Mouse (Mus musculus) forebrain, embryonic 13.5 days (tissue): ENCODE results near the gene Ttc39b. TPM values are rescaled to one million over a fixed set of nuclear protein-coding genes. Genes with fewer than 3 reads are reported as not detected.
A peak's percentile ranks its signal among the peaks of the same experiment; 100 is the strongest.

ENCODE experiments used
- ATAC-seq: fragments of 200-750 bp; cut with Nextera tagmentation; 2 replicates; pipeline ENCODE4 v1.8.0; 2017
- H3K27ac ChIP-seq: fragments of 300-500 bp; sonication (generic); 2 replicates; pipeline ENCODE4 v1.5.1; 2015; ENCODE audit warnings: inconsistent platforms, mild to moderate bottlenecking, moderate library complexity
- H3K27me3 ChIP-seq: fragments of 300-500 bp; sonication (generic); 2 replicates; pipeline ENCODE4 v1.6.1; 2015; ENCODE audit warnings: mild to moderate bottlenecking, inconsistent platforms
- H3K36me3 ChIP-seq: fragments of 300-500 bp; sonication (generic); 2 replicates; pipeline ENCODE4 v1.6.1; 2015; ENCODE audit warnings: mild to moderate bottlenecking, inconsistent platforms; ENCODE audit not compliant: poor library complexity, severe bottlenecking
- H3K4me1 ChIP-seq: fragments of 300-500 bp; sonication (generic); 2 replicates; pipeline ENCODE4 v1.6.1; 2015; ENCODE audit warnings: inconsistent platforms
- H3K4me2 ChIP-seq: fragments of 300-500 bp; sonication (generic); 2 replicates; pipeline ENCODE4 v1.6.1; 2015; ENCODE audit warnings: inconsistent platforms, mild to moderate bottlenecking, moderate library complexity
- H3K4me3 ChIP-seq: fragments of 300-500 bp; sonication (generic); 2 replicates; pipeline ENCODE4 v1.5.1; 2015; ENCODE audit warnings: mild to moderate bottlenecking, inconsistent platforms
- H3K9ac ChIP-seq: fragments of 300-500 bp; sonication (generic); 2 replicates; pipeline ENCODE4 v1.6.1; 2015; ENCODE audit warnings: mild to moderate bottlenecking, inconsistent platforms
- H3K9me3 ChIP-seq: fragments of 300-500 bp; sonication (generic); replicated peaks from 2 replicates; pipeline ENCODE4 v1.6.1; 2016; ENCODE audit warnings: inconsistent platforms
- WGBS: fragments of 180-500 bp; shearing (Covaris S2); methylation state at CpG from one replicate; pipeline ENCODE4 v1.1.7; 2015; 5-methylcytosine and 5-hydroxymethylcytosine counted together
- polyA plus RNA-seq: library from polyadenylated mRNA; unstranded; fragments of >200 nt; fragmentation: Nextera tagmentation; extraction: Ambion mirVana; gene quantifications from 2 replicates; pipeline ENCODE4 v1.2.1, GENCODE M21; 2015

Ttc39b gene
- polyA plus RNA-seq, 1 experiment from 2014 or later = 12.8 TPM

DNA sequence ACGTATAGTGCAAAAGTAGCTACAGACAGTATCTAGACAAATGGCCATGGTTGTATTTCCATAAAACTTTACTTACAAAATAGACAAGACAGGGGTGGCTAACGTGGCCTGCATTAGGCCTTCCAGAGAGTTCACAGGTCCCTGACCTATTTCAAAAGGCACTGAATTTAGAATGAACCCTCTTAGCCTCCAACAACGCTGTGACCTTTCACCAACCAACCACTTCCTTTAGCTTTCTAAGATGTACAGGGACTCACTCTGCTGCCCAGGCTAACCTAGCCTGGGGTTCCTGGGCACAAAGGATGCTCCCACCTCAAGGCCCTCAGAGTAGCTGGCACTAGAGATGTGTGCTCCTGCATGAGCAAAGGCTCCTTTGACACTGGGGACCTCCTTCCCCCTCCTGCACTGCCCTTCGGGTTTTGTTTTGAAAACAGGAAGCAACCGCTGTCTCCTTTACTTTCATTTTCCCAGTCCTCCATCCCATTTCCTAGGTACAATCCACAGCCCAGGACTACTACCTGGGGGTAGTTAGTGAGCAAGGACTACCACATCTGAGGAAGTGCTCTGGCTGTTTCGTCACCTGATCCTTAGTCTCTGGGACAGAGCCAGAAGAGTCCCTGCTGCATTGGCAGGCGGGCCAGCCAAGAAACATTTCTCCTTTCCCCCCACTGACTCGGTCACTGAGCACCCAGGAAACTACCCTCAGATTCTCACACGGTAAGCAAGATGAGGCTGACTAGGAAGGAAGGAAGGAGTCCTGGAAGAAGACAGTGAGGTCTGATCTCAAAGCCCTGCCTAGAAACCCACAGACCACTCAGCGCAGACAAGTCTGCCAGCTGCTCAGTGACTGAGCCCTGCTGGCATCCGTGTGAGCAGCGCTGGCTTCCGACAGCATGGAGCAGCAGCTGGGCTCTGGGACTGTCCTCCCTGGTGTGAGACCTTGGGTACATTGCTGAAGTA, 8.9 kb downstream of the Ttc39b start:
- Histone ChIP-seq H3K9ac (no peak overlapping the region), H3K4me3 (no peak overlapping the region), H3K27me3 (no peaks in the 10 kb centered on the region), H3K4me2 (no peak overlapping the region), H3K9me3 (no peaks in the 10 kb centered on the region), H3K36me3 (no peaks in the 10 kb centered on the region), H3K27ac (no peak overlapping the region), H3K4me1 (peaks cover 9% of the 10 kb centered on the region; the same call in 1 of the 2 replicates)
- 0 out of 2 replicates have a peak, but pooled peaks have one; percentile 45 for ATAC-seq
- WGBS = 65% methylated on average over 13 of the region's 13 CpGs

DNA sequence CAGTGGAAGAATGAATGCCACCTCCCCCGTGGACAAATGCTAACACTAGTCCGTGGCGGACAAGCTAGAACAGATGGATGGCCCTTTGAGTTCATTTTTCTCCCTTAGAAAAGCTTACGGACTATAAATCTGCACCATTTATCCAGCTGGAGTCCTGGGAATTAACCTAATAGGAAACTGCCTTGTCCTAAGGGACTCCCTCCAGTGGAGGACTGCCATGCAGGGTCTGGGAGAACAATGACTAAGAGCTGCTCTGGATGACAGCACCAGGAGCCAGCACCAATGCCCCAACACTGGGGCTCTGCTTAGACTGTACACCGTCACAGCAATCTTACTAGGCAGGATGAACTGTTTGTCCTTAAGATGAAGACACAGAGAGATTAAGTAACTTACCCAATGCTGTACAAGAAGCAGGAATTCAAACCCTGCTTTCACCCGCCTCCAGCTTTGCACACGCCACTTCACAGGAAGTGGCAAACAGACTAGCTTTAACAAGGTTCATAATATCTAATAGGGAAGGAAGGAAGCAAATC, 9.7 kb downstream of the Ttc39b start:
- no peak overlapping the region for H3K9ac ChIP-seq
- peaks cover 9% of the 10 kb centered on the region; the same call in 1 of the 2 replicates for H3K4me1 ChIP-seq
- no peaks in the 10 kb centered on the region for H3K36me3 ChIP-seq
- no peak overlapping the region for H3K4me3 ChIP-seq
- ATAC-seq = no peak
- 90% methylated on average over 7 of the region's 7 CpGs for WGBS
- H3K4me2 ChIP-seq = no peak overlapping the region
- H3K27me3 ChIP-seq = no peaks in the 10 kb centered on the region
- H3K9me3 ChIP-seq = no peaks in the 10 kb centered on the region
- H3K27ac ChIP-seq = no peak overlapping the region

DNA sequence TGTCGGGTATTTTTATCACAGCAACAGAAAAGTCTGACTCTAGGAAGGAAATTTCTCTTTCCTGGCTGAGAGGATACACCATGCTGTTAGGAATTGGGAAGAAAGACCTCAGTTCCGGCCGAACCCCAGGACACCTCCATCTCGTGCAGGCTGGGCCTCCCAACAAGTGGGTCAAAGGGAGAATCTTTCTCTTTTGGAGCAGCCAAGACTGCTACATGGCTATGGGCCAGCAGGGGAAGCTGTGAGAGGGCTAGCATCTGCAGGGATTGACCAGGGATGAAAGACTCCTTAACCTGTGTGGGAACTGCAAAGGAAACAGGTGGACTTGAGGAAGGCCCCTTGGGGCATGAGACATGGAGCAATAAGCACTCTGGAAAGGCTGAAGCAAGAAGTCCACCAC, 11.7 kb downstream of the Ttc39b start:
- Histone ChIP-seq H3K9ac (no peak overlapping the region), H3K9me3 (no peaks in the 10 kb centered on the region), H3K4me2 (no peak overlapping the region), H3K4me1 (peaks cover 9% of the 10 kb centered on the region; the same call in 1 of the 2 replicates), H3K27ac (no peak overlapping the region), H3K27me3 (no peaks in the 10 kb centered on the region), H3K36me3 (no peaks in the 10 kb centered on the region), H3K4me3 (no peak overlapping the region)
- WGBS = 79% methylated on average over 4 of the region's 4 CpGs
- ATAC-seq = no peak

DNA sequence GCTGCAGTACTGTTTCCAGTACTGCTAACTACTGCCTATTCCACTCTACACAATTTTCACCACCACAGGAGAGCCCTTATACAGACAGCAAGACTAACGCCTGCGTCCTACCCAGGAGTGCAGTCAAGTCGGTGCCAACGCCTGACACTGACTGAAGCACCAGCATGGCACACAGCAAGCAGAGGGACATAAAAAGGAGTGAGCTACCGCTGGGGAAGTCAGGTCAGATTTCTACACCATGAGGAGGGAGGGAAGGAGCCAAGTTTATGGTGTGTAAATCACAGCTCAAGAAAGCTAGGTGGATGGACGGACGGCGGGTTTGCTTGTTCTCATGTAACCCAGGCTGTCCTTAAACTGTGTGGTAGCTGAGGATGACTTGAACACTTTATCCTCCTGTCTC, 12.6 kb downstream of the Ttc39b start:
- no peak for ATAC-seq
- Histone ChIP-seq H3K9ac (no peak overlapping the region), H3K36me3 (no peaks in the 10 kb centered on the region), H3K4me1 (peaks cover 9% of the 10 kb centered on the region; the same call in 1 of the 2 replicates), H3K4me2 (no peak overlapping the region), H3K27ac (no peak overlapping the region), H3K4me3 (no peak overlapping the region), H3K27me3 (no peaks in the 10 kb centered on the region), H3K9me3 (no peaks in the 10 kb centered on the region)
- 91% methylated on average over 8 of the region's 8 CpGs for WGBS

DNA sequence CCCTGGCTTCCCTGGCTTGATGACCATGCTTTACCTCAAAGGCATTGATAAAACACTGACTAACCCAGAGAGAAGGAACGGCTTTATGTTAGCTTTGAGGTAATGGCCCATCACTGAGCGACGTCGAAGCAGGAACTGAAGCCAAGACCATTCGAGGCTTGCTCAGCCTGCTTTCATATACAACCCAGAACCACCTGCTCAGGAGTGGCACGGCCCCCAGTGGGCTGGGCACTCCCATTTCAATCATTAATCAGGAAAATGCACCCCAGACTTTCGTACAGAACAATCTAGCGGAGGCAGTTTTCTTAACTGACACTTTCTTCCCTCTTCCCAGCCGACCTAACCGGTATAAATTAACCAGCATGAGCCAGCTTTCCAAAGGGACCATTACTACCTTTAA, 13.1 kb downstream of the Ttc39b start:
- H3K27me3 ChIP-seq = no peaks in the 10 kb centered on the region
- H3K4me2 ChIP-seq = no peak overlapping the region
- no peaks in the 10 kb centered on the region for H3K9me3 ChIP-seq
- peaks cover 13% of the 10 kb centered on the region; the same call in 1 of the 2 replicates for H3K4me1 ChIP-seq
- H3K36me3 ChIP-seq = no peaks in the 10 kb centered on the region
- H3K9ac ChIP-seq = no peak overlapping the region
- no peak for ATAC-seq
- no peak overlapping the region for H3K4me3 ChIP-seq
- WGBS = 85% methylated on average over 10 of the region's 10 CpGs
- H3K27ac ChIP-seq = no peak overlapping the region

DNA sequence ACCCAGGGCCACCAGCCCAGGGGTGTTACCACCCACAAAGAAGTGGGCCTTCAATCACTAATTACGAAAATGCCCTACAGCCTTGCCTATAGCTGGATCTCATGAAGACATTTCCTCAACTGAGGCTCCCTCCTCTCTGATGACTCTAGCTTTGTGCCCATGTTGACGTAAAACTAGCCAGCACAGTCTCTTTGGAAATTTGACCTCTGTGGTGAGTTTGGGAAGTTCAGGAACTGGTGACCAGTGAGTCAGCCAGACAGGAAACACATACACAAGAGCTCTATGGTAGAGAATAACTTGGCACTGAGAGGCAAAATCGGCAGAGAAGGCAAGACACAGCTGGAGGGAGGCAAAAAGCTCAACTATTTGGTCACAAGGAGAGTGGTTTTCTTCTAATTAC, 15.1 kb downstream of the Ttc39b start:
- Histone ChIP-seq H3K27ac (no peak overlapping the region), H3K4me1 (0 out of 2 replicates have a peak, but pooled peaks cover 10% of the 10 kb centered on the region), H3K9ac (no peak overlapping the region), H3K36me3 (no peaks in the 10 kb centered on the region), H3K4me2 (no peak overlapping the region), H3K9me3 (no peaks in the 10 kb centered on the region), H3K27me3 (no peaks in the 10 kb centered on the region), H3K4me3 (no peak overlapping the region)
- 85% methylated on average over 3 of the region's 3 CpGs for WGBS
- no peak for ATAC-seq

DNA sequence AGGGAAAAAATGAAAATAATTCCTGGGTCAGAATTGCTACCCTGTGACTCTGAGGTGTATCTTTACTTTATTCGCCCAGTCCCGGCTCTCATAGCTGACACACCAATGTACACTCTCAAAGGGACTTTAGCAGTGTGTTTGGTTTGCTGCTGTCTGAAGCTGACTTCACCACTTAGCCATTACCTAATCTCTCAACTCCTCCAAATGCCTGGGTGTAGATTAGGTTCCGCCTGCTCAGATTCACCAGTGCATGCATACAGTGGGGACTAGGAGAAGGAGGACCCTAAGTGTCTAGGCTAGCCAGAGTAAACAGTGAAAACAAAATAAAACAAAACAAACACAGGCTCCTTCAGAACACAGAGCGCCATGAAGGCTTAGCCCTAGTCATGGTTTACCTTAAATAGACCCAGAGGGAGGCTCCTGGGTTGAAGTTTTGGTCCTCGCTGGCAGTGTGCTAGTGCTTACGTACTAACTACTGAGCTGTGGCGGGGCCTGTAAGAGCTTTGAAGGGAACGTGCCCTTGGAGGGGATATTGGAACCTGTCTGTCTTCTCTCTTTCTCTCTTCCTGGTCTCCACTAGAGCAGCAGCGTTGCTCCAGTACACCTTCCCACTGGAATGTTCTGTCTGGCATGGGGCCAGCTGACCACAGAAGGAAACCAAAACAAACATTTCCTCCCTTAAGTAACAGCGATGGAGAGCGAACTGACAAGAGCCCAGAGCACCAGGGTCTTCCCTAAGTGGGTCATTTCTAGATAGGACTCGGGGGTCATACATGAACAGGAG, 16.2 kb downstream of the Ttc39b start:
- no peak for ATAC-seq
- H3K9me3 ChIP-seq = no peaks in the 10 kb centered on the region
- H3K27ac ChIP-seq = no peak overlapping the region
- 85% methylated on average over 12 of the region's 12 CpGs for WGBS
- H3K9ac ChIP-seq = no peak overlapping the region
- 0 out of 2 replicates have a peak, but pooled peaks cover 13% of the 10 kb centered on the region for H3K4me1 ChIP-seq
- no peak overlapping the region for H3K4me2 ChIP-seq
- no peaks in the 10 kb centered on the region for H3K36me3 ChIP-seq
- no peak overlapping the region for H3K4me3 ChIP-seq
- no peaks in the 10 kb centered on the region for H3K27me3 ChIP-seq

DNA sequence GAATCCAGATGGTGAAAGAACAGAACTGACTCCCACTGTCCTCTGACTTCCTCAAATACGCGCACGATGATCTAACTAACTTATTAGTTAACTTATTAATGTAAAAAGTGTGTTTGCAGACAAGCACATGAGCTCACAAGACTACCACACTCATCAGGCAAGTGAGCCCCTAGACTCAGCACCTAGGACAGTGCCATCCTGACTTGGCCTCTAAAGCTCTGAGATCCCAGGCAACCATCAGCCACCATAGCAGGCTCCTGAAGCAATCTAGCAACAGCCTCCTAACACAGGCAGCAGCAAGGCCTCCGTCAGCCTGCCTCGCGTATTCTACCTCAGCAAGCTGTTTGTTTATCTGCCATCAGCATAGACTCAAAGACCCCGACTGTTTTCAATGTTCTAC, 17.2 kb downstream of the Ttc39b start:
- 0 out of 2 replicates have a peak, but pooled peaks cover 13% of the 10 kb centered on the region for H3K4me1 ChIP-seq
- no peak for ATAC-seq
- 86% methylated on average over 7 of the region's 7 CpGs for WGBS

DNA sequence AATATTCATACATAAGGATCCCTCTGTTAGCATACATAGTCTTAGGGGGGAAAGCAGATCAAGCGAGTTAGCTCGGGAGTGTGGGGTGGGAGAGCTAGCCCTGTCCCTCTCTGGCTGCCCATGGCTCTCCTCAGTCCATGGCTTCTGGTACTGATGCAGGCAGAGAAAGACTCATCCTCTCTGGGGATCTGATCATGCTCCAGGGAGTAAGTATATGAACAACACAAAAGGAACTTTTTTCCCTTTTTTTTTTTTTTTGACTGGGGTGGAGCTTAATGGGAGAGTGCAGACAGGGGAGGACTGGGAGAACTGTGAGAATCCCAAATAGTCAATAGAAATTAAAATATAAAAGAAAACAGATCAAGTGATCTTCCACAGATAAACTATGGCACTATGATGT, 19.0 kb downstream of the Ttc39b start:
- H3K27ac ChIP-seq = no peak overlapping the region
- H3K9ac ChIP-seq = no peak overlapping the region
- no peak overlapping the region for H3K4me3 ChIP-seq
- H3K4me2 ChIP-seq = no peak overlapping the region
- no peaks in the 10 kb centered on the region for H3K36me3 ChIP-seq
- H3K4me1 ChIP-seq = 0 out of 2 replicates have a peak, but pooled peaks cover 13% of the 10 kb centered on the region
- no peaks in the 10 kb centered on the region for H3K27me3 ChIP-seq
- ATAC-seq = no peak
- no peaks in the 10 kb centered on the region for H3K9me3 ChIP-seq
- WGBS = 82% methylated on average over 2 of the region's 2 CpGs

More for the DNA sequence above, 17.2 kb downstream of the Ttc39b start:
- no peaks in the 10 kb centered on the region for H3K36me3 ChIP-seq
- H3K4me3 ChIP-seq = no peak overlapping the region
- H3K27me3 ChIP-seq = no peaks in the 10 kb centered on the region
- H3K9ac ChIP-seq = no peak overlapping the region
- no peak overlapping the region for H3K27ac ChIP-seq
- H3K4me2 ChIP-seq = no peak overlapping the region
- no peaks in the 10 kb centered on the region for H3K9me3 ChIP-seq

DNA sequence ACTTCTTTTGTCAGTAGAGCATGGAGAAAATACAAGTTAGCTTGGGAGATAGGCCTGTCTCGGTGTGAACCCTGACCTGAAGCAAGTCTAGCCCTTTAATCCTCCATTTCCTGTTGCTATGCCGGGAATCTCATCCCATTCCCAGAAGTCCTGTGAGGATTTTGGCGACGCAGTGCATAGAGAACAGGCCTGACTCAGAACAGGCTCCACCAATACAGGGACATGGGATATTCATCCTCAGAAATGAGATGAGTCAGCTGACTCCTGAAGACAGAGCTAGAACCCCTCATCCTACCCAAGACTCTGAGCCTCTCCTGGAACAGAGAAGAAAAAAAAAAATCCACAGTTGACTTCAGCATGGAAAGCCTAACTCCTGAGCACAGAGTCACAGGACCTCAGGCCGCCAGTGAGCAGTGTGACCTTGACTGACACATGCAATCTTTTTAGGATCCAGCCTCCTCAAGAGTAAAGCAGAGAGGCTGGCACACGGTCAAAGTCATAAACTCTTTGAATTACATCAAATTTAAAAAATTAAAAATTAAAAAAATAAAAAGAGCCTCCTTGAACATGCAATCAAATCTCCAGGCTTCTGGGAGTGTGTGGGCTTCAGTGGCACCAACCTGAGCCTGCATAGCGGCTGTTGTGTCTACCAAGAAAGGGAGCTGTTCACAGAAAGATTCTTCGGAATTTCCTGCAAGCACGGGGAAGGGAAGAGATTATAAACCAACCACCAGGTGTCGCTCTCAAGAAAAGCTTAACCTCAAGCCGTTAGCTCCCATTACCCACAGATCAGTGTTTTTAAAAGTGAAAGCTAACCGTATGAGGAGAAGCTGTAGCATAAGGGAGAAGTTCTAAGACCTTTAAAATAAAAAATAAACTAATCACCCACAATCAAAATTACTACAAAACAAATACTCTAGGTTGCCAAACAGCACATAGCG, 20.9 kb downstream of the Ttc39b start:
- WGBS = 44% methylated on average over 13 of the region's 13 CpGs

DNA sequence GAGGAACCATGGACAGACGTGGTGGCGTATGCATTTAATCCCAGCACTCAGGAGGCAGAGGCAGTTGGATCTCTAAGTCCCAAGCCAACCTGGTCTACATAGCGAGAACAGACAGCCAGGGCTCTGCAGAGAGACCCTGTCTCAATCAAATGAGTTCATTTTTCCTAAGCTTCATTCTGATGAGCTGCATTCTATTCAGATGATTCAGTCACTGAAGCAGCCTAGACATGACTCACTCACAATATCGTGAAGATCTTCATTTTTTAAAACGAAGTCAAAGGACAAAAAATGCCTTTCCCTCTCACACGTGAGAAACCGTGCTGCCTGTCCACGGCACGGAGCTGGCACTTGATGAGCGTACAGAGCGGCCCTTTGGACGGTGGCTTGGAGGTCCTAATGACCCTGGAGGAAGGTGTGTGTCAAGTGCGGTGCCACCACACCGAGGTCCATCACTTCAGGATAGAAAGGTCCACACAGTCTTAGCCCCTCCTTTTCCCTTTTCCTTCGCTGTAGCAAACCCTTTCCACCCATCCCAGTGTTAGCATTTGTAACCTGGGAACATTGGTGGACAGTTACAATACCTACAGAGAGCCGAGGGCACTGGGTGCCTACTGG, 21.8 kb downstream of the Ttc39b start:
- Histone ChIP-seq H3K9ac (no peak overlapping the region), H3K27me3 (no peaks in the 10 kb centered on the region), H3K4me1 (0 out of 2 replicates have a peak, but pooled peaks cover 13% of the 10 kb centered on the region), H3K27ac (no peak overlapping the region), H3K9me3 (no peaks in the 10 kb centered on the region), H3K36me3 (no peaks in the 10 kb centered on the region), H3K4me2 (no peak overlapping the region), H3K4me3 (no peak overlapping the region)
- 93% methylated on average over 16 of the region's 16 CpGs for WGBS
- no peak for ATAC-seq

More for the DNA sequence above, 20.9 kb downstream of the Ttc39b start:
- no peaks in the 10 kb centered on the region for H3K36me3 ChIP-seq
- ATAC-seq = peak; percentile 70; the same call in 1 of the 2 replicates
- no peaks in the 10 kb centered on the region for H3K9me3 ChIP-seq
- no peak overlapping the region for H3K9ac ChIP-seq
- H3K4me1 ChIP-seq = 0 out of 2 replicates have a peak, but pooled peaks cover 13% of the 10 kb centered on the region
- no peak overlapping the region; the same call in 1 of the 2 replicates for H3K4me2 ChIP-seq
- no peak overlapping the region for H3K27ac ChIP-seq
- no peaks in the 10 kb centered on the region for H3K27me3 ChIP-seq
- H3K4me3 ChIP-seq = no peak overlapping the region
